Mouse (Mus musculus) adrenal gland, postnatal 36 days (tissue): ENCODE results near the gene H2-Q2. TPM values are rescaled to one million over a fixed set of nuclear protein-coding genes. Genes with fewer than 3 reads are reported as not detected.
"Not testable (repeated sequence)": the region's sequence is repeated elsewhere in the genome, so short reads cannot be mapped to it uniquely, and the experiment has no call there.

Experiments
- DNase-seq, 2 experiments: peaks; one replicate each; pipeline ENCODE4 v3.0.0; 2021; ENCODE audit warnings: mixed read lengths in 1 of 2
- long read RNA-seq, 2 experiments: library from polyadenylated mRNA; stranded (forward); transcript quantifications; one replicate each; pipeline ENCODE4 v2.0.0; 2021; ENCODE audit warnings: borderline sequencing depth in 2 of 2
- total RNA-seq, 2 experiments: library from RNA; stranded (reverse); gene quantifications; 2 replicates each; pipeline ENCODE4 v1.2.3; 2021

Gene H2-Q2
- 1 to 10 TPM; 1.4 to 1.9 TPM for total RNA-seq
- long read RNA-seq, experiment 1, result 0 reads
- long read RNA-seq, experiment 2, result 0 reads

GRCm38 (mm10) chr17:35342071-35342671, at the start of gene H2-Q2:
Gene H2-Q2, plus strand, starts transcription at chr17:35342242.
- no peak for DNase-seq

GRCm38 (mm10) chr17:35295796-35296195, 46.2 kb upstream of the H2-Q2 start:
- peak; percentile 65 to 69 for DNase-seq

GRCm38 (mm10) chr17:35300261-35300945, 41.6 kb upstream of the H2-Q2 start:
- not testable (repeated sequence) for DNase-seq

GRCm38 (mm10) chr17:35301645-35302258, 40.3 kb upstream of the H2-Q2 start:
- peak; percentile 96 to 98 for DNase-seq

GRCm38 (mm10) chr17:35303271-35303670, 38.8 kb upstream of the H2-Q2 start:
- no peak for DNase-seq

GRCm38 (mm10) chr17:35303756-35304350, 38.2 kb upstream of the H2-Q2 start:
- peak; percentile 79 to 84 for DNase-seq

- no peak for DNase-seq
These were observed 37.6 kb upstream of the H2-Q2 start for GRCm38 (mm10) chr17:35304478-35304877.

- DNase-seq, result not testable (repeated sequence)
These were observed 37.1 kb upstream of the H2-Q2 start for GRCm38 (mm10) chr17:35304921-35305320.

- no peak for DNase-seq
These were observed 23.4 kb upstream of the H2-Q2 start for GRCm38 (mm10) chr17:35318671-35319070.

- no peak for DNase-seq
These were observed 21.5 kb upstream of the H2-Q2 start, which contains the start of gene H2-Q1 for GRCm38 (mm10) chr17:35320327-35321081. Gene H2-Q1, plus strand, starts transcription at chr17:35320405.

GRCm38 (mm10) chr17:35325124-35325523, 16.9 kb upstream of the H2-Q2 start:
- DNase-seq, result not testable (repeated sequence)

GRCm38 (mm10) chr17:35326000-35326399, 16.0 kb upstream of the H2-Q2 start:
- not testable (repeated sequence) for DNase-seq

- not testable (repeated sequence) for DNase-seq
These were observed 12.3 kb upstream of the H2-Q2 start for GRCm38 (mm10) chr17:35329714-35330113.

GRCm38 (mm10) chr17:35331546-35331945, 10.5 kb upstream of the H2-Q2 start:
- not testable (repeated sequence) for DNase-seq

- DNase-seq, result peak in 1 of 2 experiments; percentile 12
These were observed 852 bp downstream of the H2-Q2 start for GRCm38 (mm10) chr17:35342711-35343476.

- not testable (repeated sequence) for DNase-seq
These were observed 5.6 kb downstream of the H2-Q2 start for GRCm38 (mm10) chr17:35347659-35348058.

- DNase-seq, result not testable (repeated sequence)
These were observed 11.2 kb downstream of the H2-Q2 start for GRCm38 (mm10) chr17:35353275-35353674.

- no peak for DNase-seq
These were observed 12.0 kb downstream of the H2-Q2 start for GRCm38 (mm10) chr17:35354071-35354470.

- DNase-seq, result no peak
These were observed 15.0 kb downstream of the H2-Q2 start for GRCm38 (mm10) chr17:35357086-35357485.

- DNase-seq, result peak in 1 of 2 experiments; percentile 8
These were observed 16.9 kb downstream of the H2-Q2 start for GRCm38 (mm10) chr17:35358763-35359469.
